ENCODE assay signal across 8 mouse cellular contexts in the genomic region with DNA sequence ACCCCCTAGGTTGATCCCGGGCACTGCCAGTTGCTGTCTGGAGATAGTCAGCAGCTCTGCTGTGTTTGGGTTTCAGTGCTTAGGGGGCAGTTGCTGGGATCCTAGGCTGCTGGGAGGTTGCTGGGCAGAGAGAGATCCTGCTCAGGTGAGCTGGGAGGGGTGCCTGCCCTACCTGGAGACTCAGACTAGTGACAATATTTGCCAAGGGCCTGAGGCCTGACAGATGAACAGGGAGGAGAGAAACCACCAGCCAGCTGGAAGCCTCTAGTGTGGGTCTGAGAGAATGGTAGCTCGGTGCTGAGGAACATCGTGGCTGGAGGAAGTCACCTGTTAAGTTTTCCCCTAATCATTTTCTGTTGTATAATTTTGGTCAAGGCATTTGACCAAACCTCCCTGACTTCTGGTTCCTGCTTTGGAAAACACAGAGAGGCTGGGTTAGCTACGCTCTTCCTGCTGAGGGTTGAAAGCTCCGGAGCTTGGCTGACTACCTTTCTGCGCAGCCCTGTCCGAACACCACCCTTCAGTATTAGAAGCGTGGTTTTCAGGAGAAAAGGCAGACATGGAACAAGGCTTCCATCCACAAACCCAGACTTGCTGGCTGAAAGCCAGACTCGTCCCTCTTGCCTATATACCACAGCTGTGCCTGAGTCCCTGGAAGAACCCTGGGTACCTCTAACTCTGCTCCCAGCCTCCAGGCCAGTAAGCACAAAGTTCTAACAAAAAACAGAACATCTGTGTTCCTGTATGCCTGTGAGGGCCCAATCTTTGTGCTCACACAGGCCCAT. TPM values are rescaled to one million over a fixed set of nuclear protein-coding genes. Genes with fewer than 3 reads are reported as not detected.
DNase-seq lines count a peak whose midpoint lies in the region; ATAC-seq and TF ChIP-seq lines count a peak whose summit lies in the region.

No protein-coding gene starts in this region.

- H3K4me2 ChIP-seq in hindbrain, embryonic 11.5 days (replicated peaks; ENCODE audit: low read depth, low read length), result no peak overlapping the region; the same call in 1 of the 2 replicates
- H3K4me2 ChIP-seq in hindbrain, embryonic 12.5 days (replicated peaks), result peak overlapping the region; percentile 8; the same call in 1 of the 2 replicates
- peak overlapping the region; percentile 99 for H3K4me2 ChIP-seq in liver, postnatal 0 days (ENCODE audit: low read depth, low read length)

- H3K9me3 ChIP-seq in hindbrain, embryonic 10.5 days, result no peaks in the 10 kb centered on the region
- no peaks in the 10 kb centered on the region for H3K9me3 ChIP-seq in hindbrain, embryonic 11.5 days (ENCODE audit: control insufficient read depth, low read length)
- no peaks in the 10 kb centered on the region for H3K9me3 ChIP-seq in hindbrain, embryonic 12.5 days (replicated peaks)
- no peaks in the 10 kb centered on the region for H3K9me3 ChIP-seq in liver, postnatal 0 days (ENCODE audit: low read length)

- H3K27me3 ChIP-seq in hindbrain, embryonic 10.5 days (ENCODE audit: insufficient read depth, poor library complexity, severe bottlenecking), result peaks cover 42% of the 10 kb centered on the region
- H3K27me3 ChIP-seq in hindbrain, embryonic 11.5 days (ENCODE audit: control insufficient read depth, insufficient read depth, low read length), result 0 out of 2 replicates have a peak, but pooled peaks cover 2% of the 10 kb centered on the region
- peaks cover 14% of the 10 kb centered on the region for H3K27me3 ChIP-seq in hindbrain, embryonic 12.5 days
- H3K27me3 ChIP-seq in liver, postnatal 0 days (ENCODE audit: insufficient read depth, low read length), result no peaks in the 10 kb centered on the region

- H3K36me3 ChIP-seq in hindbrain, embryonic 10.5 days, result no peaks in the 10 kb centered on the region
- no peaks in the 10 kb centered on the region for H3K36me3 ChIP-seq in hindbrain, embryonic 11.5 days (ENCODE audit: control insufficient read depth, insufficient read depth, low read length)
- no peaks in the 10 kb centered on the region for H3K36me3 ChIP-seq in hindbrain, embryonic 12.5 days
- H3K36me3 ChIP-seq in liver, postnatal 0 days (replicated peaks; ENCODE audit: insufficient read depth, low read length), result peaks cover 8% of the 10 kb centered on the region; the same call in 1 of the 2 replicates

- no peak overlapping the region for H3K9ac ChIP-seq in hindbrain, embryonic 11.5 days (ENCODE audit: low read depth, low read length)
- no peak overlapping the region for H3K9ac ChIP-seq in hindbrain, embryonic 12.5 days
- peak overlapping the region; percentile 82; the same call in 1 of the 2 replicates for H3K9ac ChIP-seq in liver, postnatal 0 days (replicated peaks)

- no peak overlapping the region for H3K27ac ChIP-seq in hindbrain, embryonic 10.5 days
- H3K27ac ChIP-seq in hindbrain, embryonic 11.5 days (ENCODE audit: low read depth, low read length), result no peak overlapping the region
- H3K27ac ChIP-seq in hindbrain, embryonic 12.5 days, result no peak overlapping the region
- H3K27ac ChIP-seq in liver, postnatal 0 days (ENCODE audit: low read depth), result no peak overlapping the region

- peaks cover 28% of the 10 kb centered on the region for H3K4me1 ChIP-seq in hindbrain, embryonic 10.5 days (replicated peaks)
- no peaks in the 10 kb centered on the region; the same call in none of the 2 replicates for H3K4me1 ChIP-seq in hindbrain, embryonic 11.5 days (replicated peaks; ENCODE audit: control insufficient read depth, insufficient read depth, low read length)
- H3K4me1 ChIP-seq in hindbrain, embryonic 12.5 days, result peaks cover 10% of the 10 kb centered on the region
- peaks cover 45% of the 10 kb centered on the region for H3K4me1 ChIP-seq in liver, postnatal 0 days (ENCODE audit: insufficient read depth)

- ATAC-seq in hindbrain, embryonic 11.5 days (ENCODE audit: low FRiP score), result no peak
- ATAC-seq in hindbrain, embryonic 12.5 days (ENCODE audit: low FRiP score), result no peak
- ATAC-seq in liver, postnatal 0 days, result no peak

- no peak for TF ChIP-seq CTCF in liver, postnatal 0 days (IDR thresholded peaks at IDR 0.05; ENCODE audit: low read depth)

- no peak for TF ChIP-seq EP300 in liver, postnatal 0 days (IDR thresholded peaks at IDR 0.05; ENCODE audit: low read depth)

- WGBS in hindbrain, embryonic 10.5 days, result 85% methylated on average over 9 of the region's 9 CpGs
- 85% methylated on average over 9 of the region's 9 CpGs for WGBS in hindbrain, embryonic 11.5 days
- 83% methylated on average over 9 of the region's 9 CpGs for WGBS in hindbrain, embryonic 12.5 days
- 71% methylated on average over 9 of the region's 9 CpGs for WGBS in liver, postnatal 0 days (ENCODE audit: insufficient replicate concordance)

- no peak for DNase-seq in hindbrain, embryonic 10.5 days (ENCODE audit: low spot score)
- no peak for DNase-seq in hindbrain, embryonic 11.5 days (ENCODE audit: low spot score)
- peak; percentile 50 to 57 for DNase-seq in cerebellum, adult 18-20 months
- DNase-seq in liver, postnatal 0 days, result no peak
- no peak for DNase-seq in left cerebral cortex, adult 18-20 months (ENCODE audit: low spot score in 2 of 2)
- no peak for DNase-seq in left cerebral cortex, adult 9 months (ENCODE audit: low spot score in 2 of 2)
- DNase-seq in ovary, postnatal 36 days (ENCODE audit: low spot score), result no peak

- H3K4me3 ChIP-seq in hindbrain, embryonic 10.5 days, result peak overlapping the region; percentile 73
- H3K4me3 ChIP-seq in hindbrain, embryonic 11.5 days (ENCODE audit: low read depth, low read length), result no peak overlapping the region
- no peak overlapping the region for H3K4me3 ChIP-seq in hindbrain, embryonic 12.5 days
- peak overlapping the region; percentile 68 for H3K4me3 ChIP-seq in liver, postnatal 0 days (ENCODE audit: low read depth, low read length)

RNA-seq across cellular contexts. Expression of a gene that starts 1.5 kb away (rescaled TPM):
- 2.5 and 2.8 TPM in 2 replicates for polyA plus RNA-seq in hindbrain, embryonic 10.5 days (2016; fragmentation: Nextera tagmentation; extraction: Ambion mirVana)
- polyA plus RNA-seq in hindbrain, embryonic 11.5 days (2014; fragmentation: Nextera tagmentation; extraction: Ambion mirVana), result 2.3 and 2.5 TPM in 2 replicates
- polyA plus RNA-seq in hindbrain, embryonic 12.5 days (2016; fragmentation: Nextera tagmentation; extraction: Ambion mirVana), result 2.2 and 2.3 TPM in 2 replicates
- polyA plus RNA-seq in liver, postnatal 0 days (2015; fragmentation: Nextera tagmentation; extraction: Ambion mirVana), result 5.0 and 5.4 TPM in 2 replicates
- 1 to 10 TPM; 2.7 to 4.3 TPM for total RNA-seq in left cerebral cortex, adult 18-20 months (2021)

Comparison
In these comparisons a context has a peak if more than half of its experiments do, and no peak if none do; other contexts are left out.
1. H3K4me3 ChIP-seq: peak in hindbrain, embryonic 10.5 days (single experiment) and liver, postnatal 0 days (single experiment); none in hindbrain, embryonic 11.5 days (single experiment) and hindbrain, embryonic 12.5 days (single experiment).
2. DNase-seq: peak in cerebellum, adult 18-20 months (2 of 2); none in hindbrain, embryonic 10.5 days (single experiment), hindbrain, embryonic 11.5 days (single experiment), liver, postnatal 0 days (single experiment), left cerebral cortex, adult 18-20 months (0 of 2), left cerebral cortex, adult 9 months (0 of 2) and ovary, postnatal 36 days (single experiment).